Mouse (Mus musculus): ENCODE data around the gene Prmt1. TPM values are rescaled to one million over a fixed set of nuclear protein-coding genes. Genes with fewer than 3 reads are reported as not detected.

Gene Prmt1
- polyA plus RNA-seq, 2 experiments, result 166 to 607 TPM

- no peaks in the 10 kb centered on the region for H3K9me3 ChIP-seq (ENCODE audit: control insufficient read depth, low read length)
- H3K4me1 ChIP-seq (ENCODE audit: control insufficient read depth, insufficient read depth, low read length), result peaks cover 14% of the 10 kb centered on the region; the same call in 1 of the 2 replicates
- H3K27ac ChIP-seq (replicated peaks; ENCODE audit: low read depth, low read length), result no peak overlapping the region
- DNase-seq (ENCODE audit: low spot score) (no peak), ATAC-seq (ENCODE audit: low FRiP score, low read depth) (no peak)
- 25% methylated on average over 6 of the region's 6 CpGs for WGBS
- H3K9ac ChIP-seq (ENCODE audit: low read depth, low read length, severe bottlenecking), result no peak overlapping the region
- H3K36me3 ChIP-seq (ENCODE audit: control insufficient read depth, insufficient read depth, low read length), result peaks cover 48% of the 10 kb centered on the region
- H3K27me3 ChIP-seq (ENCODE audit: control insufficient read depth, insufficient read depth, low read length), result no peaks in the 10 kb centered on the region
- TF ChIP-seq POLR2A (IDR thresholded peaks at IDR 0.05; ENCODE audit: borderline replicate concordance, extremely low read depth, insufficient read depth, insufficient read length), result no peak
- 0 out of 2 replicates have a peak overlapping the region, but pooled peaks have one; percentile 53 for H3K4me3 ChIP-seq (replicated peaks; ENCODE audit: low read length)
- 0 out of 2 replicates have a peak overlapping the region, but pooled peaks have one; percentile 74 for H3K4me2 ChIP-seq (replicated peaks; ENCODE audit: low read depth, low read length, severe bottlenecking)
Observed at GRCm38 (mm10) chr7:44975117-44975419, 11.3 kb downstream of the Prmt1 start.

- H3K27ac ChIP-seq (replicated peaks; ENCODE audit: low read depth, low read length), result peak within 1 kb of the TSS; percentile 75
- WGBS, result 2% methylated on average over 22 of the region's 22 CpGs
- peak within 1 kb of the TSS; percentile 58 for H3K9ac ChIP-seq (ENCODE audit: low read depth, low read length, severe bottlenecking)
- peaks cover 43% of the 10 kb centered on the region for H3K36me3 ChIP-seq (ENCODE audit: control insufficient read depth, insufficient read depth, low read length)
- H3K4me2 ChIP-seq (replicated peaks; ENCODE audit: low read depth, low read length, severe bottlenecking), result peak within 1 kb of the TSS; percentile 74
- peak; percentile 87 for DNase-seq (ENCODE audit: low spot score)
- H3K4me1 ChIP-seq (ENCODE audit: control insufficient read depth, insufficient read depth, low read length), result peaks cover 14% of the 10 kb centered on the region; the same call in 1 of the 2 replicates
- H3K27me3 ChIP-seq (ENCODE audit: control insufficient read depth, insufficient read depth, low read length), result no peaks in the 10 kb centered on the region
- peak; percentile 48 for ATAC-seq (ENCODE audit: low FRiP score, low read depth)
- no peaks in the 10 kb centered on the region for H3K9me3 ChIP-seq (ENCODE audit: control insufficient read depth, low read length)
- TF ChIP-seq POLR2A (IDR thresholded peaks at IDR 0.05; ENCODE audit: borderline replicate concordance, extremely low read depth, insufficient read depth, insufficient read length), result peak; percentile 25; the same call in 1 of the 2 replicates
- H3K4me3 ChIP-seq (replicated peaks; ENCODE audit: low read length), result peak within 1 kb of the TSS; percentile 53
Observed at GRCm38 (mm10) chr7:44974383-44975116, 11.8 kb downstream of the Prmt1 start, which contains the start of gene Cpt1c. TSS of gene Cpt1c (minus strand) at chr7:44974851.

GRCm38 (mm10) chr7:44973415-44974130, 12.8 kb downstream of the Prmt1 start:
- Histone ChIP-seq H3K36me3 (ENCODE audit: control insufficient read depth, insufficient read depth, low read length) (peaks cover 33% of the 10 kb centered on the region), H3K9me3 (ENCODE audit: control insufficient read depth, low read length) (no peaks in the 10 kb centered on the region), H3K4me3 (replicated peaks; ENCODE audit: low read length) (peak overlapping the region; percentile 53), H3K9ac (ENCODE audit: low read depth, low read length, severe bottlenecking) (peak overlapping the region; percentile 58), H3K4me2 (replicated peaks; ENCODE audit: low read depth, low read length, severe bottlenecking) (peak overlapping the region; percentile 74), H3K27ac (replicated peaks; ENCODE audit: low read depth, low read length) (peak overlapping the region; percentile 75), H3K27me3 (ENCODE audit: control insufficient read depth, insufficient read depth, low read length) (no peaks in the 10 kb centered on the region), H3K4me1 (ENCODE audit: control insufficient read depth, insufficient read depth, low read length) (peaks cover 14% of the 10 kb centered on the region; the same call in 1 of the 2 replicates)
- ATAC-seq (ENCODE audit: low FRiP score, low read depth), result no peak
- no peak for DNase-seq (ENCODE audit: low spot score)
- WGBS, result 43% methylated on average over 14 of the region's 14 CpGs
- TF ChIP-seq POLR2A (IDR thresholded peaks at IDR 0.05; ENCODE audit: borderline replicate concordance, extremely low read depth, insufficient read depth, insufficient read length), result no peak

- no peak for DNase-seq (ENCODE audit: low spot score)
- WGBS, result 76% methylated on average over 7 of the region's 7 CpGs
- ATAC-seq (ENCODE audit: low FRiP score, low read depth), result no peak
Observed at GRCm38 (mm10) chr7:44971142-44971541, 15.2 kb downstream of the Prmt1 start.

GRCm38 (mm10) chr7:44970231-44970691, 16.1 kb downstream of the Prmt1 start:
- peak; percentile 69; the same call in 1 of the 2 replicates for TF ChIP-seq POLR2A (IDR thresholded peaks at IDR 0.05; ENCODE audit: borderline replicate concordance, extremely low read depth, insufficient read depth, insufficient read length)
- ATAC-seq (ENCODE audit: low FRiP score, low read depth) (peak; percentile 96), DNase-seq (ENCODE audit: low spot score) (peak; percentile 95)
- Histone ChIP-seq H3K4me3 (replicated peaks; ENCODE audit: low read length) (peak overlapping the region; percentile 52), H3K36me3 (ENCODE audit: control insufficient read depth, insufficient read depth, low read length) (peaks cover 26% of the 10 kb centered on the region), H3K27me3 (ENCODE audit: control insufficient read depth, insufficient read depth, low read length) (no peaks in the 10 kb centered on the region), H3K27ac (replicated peaks; ENCODE audit: low read depth, low read length) (peak overlapping the region; percentile 65), H3K9me3 (ENCODE audit: control insufficient read depth, low read length) (no peaks in the 10 kb centered on the region), H3K4me1 (ENCODE audit: control insufficient read depth, insufficient read depth, low read length) (peaks cover 14% of the 10 kb centered on the region; the same call in 1 of the 2 replicates), H3K4me2 (replicated peaks; ENCODE audit: low read depth, low read length, severe bottlenecking) (peak overlapping the region; percentile 59), H3K9ac (ENCODE audit: low read depth, low read length, severe bottlenecking) (peak overlapping the region; percentile 57)
- 2% methylated on average over 32 of the region's 36 CpGs for WGBS

More at GRCm38 (mm10) chr7:44971142-44971541, 15.2 kb downstream of the Prmt1 start:
- H3K4me1 ChIP-seq (ENCODE audit: control insufficient read depth, insufficient read depth, low read length), result peaks cover 14% of the 10 kb centered on the region; the same call in 1 of the 2 replicates
- H3K4me3 ChIP-seq (replicated peaks; ENCODE audit: low read length), result peak overlapping the region; percentile 52
- no peaks in the 10 kb centered on the region for H3K27me3 ChIP-seq (ENCODE audit: control insufficient read depth, insufficient read depth, low read length)
- no peaks in the 10 kb centered on the region for H3K9me3 ChIP-seq (ENCODE audit: control insufficient read depth, low read length)
- peaks cover 27% of the 10 kb centered on the region for H3K36me3 ChIP-seq (ENCODE audit: control insufficient read depth, insufficient read depth, low read length)
- H3K27ac ChIP-seq (replicated peaks; ENCODE audit: low read depth, low read length), result peak overlapping the region; percentile 65; the same call in 1 of the 2 replicates
- TF ChIP-seq POLR2A (IDR thresholded peaks at IDR 0.05; ENCODE audit: borderline replicate concordance, extremely low read depth, insufficient read depth, insufficient read length), result no peak
- peak overlapping the region; percentile 57 for H3K9ac ChIP-seq (ENCODE audit: low read depth, low read length, severe bottlenecking)
- peak overlapping the region; percentile 59 for H3K4me2 ChIP-seq (replicated peaks; ENCODE audit: low read depth, low read length, severe bottlenecking)
